ENCODE assay signal across 12 mouse cellular contexts in genomic region chr3:82111986-82112385, GRCm38 (mm10). TPM values are rescaled to one million over a fixed set of nuclear protein-coding genes. Genes with fewer than 3 reads are reported as not detected.
DNase-seq lines count a peak whose midpoint lies in the region; ATAC-seq and TF ChIP-seq lines count a peak whose summit lies in the region.
"Had no signal": no experiment of that assay in that cellular context is flagged by ENCODE, and none has a peak within 500 bp of the region (broad histone marks: within the 10 kb centered on the region; RNA-seq: fewer than 3 reads in every experiment).

No protein-coding gene starts in this region.

- no peaks in the 10 kb centered on the region; the same call in 1 of the 2 replicates for H3K4me1 ChIP-seq in liver, adult 2 months (ENCODE audit: control insufficient read depth, insufficient read depth, low read length)
- H3K4me1 ChIP-seq in liver, embryonic 12.5 days: 0 out of 2 replicates have a peak, but pooled peaks cover 13% of the 10 kb centered on the region
- no peaks in the 10 kb centered on the region; the same call in 1 of the 2 replicates for H3K4me1 ChIP-seq in olfactory bulb, adult 2 months (ENCODE audit: control insufficient read depth, insufficient read depth, low read length)
- H3K4me1 ChIP-seq in hindbrain, embryonic 16.5 days (ENCODE audit: control insufficient read depth, insufficient read depth, low read depth, low read length): no peaks in the 10 kb centered on the region
- no peaks in the 10 kb centered on the region for H3K4me1 ChIP-seq in hindbrain, embryonic 14.5 days (replicated peaks; ENCODE audit: control insufficient read depth, insufficient read depth, low read length)
- H3K4me1 ChIP-seq: forebrain, embryonic 13.5 days had no signal

- H3K79me2 ChIP-seq in liver, adult 2 months (ENCODE audit: control insufficient read depth, insufficient read depth, low read length): no peaks in the 10 kb centered on the region

- H3K4me3 ChIP-seq in liver, adult 2 months (ENCODE audit: insufficient read depth, low read depth, low read length): no peak overlapping the region
- H3K4me3 ChIP-seq in liver, embryonic 12.5 days: no peak overlapping the region
- no peak overlapping the region for H3K4me3 ChIP-seq in olfactory bulb, adult 2 months (ENCODE audit: insufficient read depth, low read depth, low read length)
- no peak overlapping the region for H3K4me3 ChIP-seq in hindbrain, embryonic 16.5 days (ENCODE audit: low read length)
- no peak overlapping the region for H3K4me3 ChIP-seq in hindbrain, embryonic 14.5 days (replicated peaks; ENCODE audit: low read length)
- H3K4me3 ChIP-seq: forebrain, embryonic 13.5 days had no signal

- WGBS in liver, adult 2 months: 27% methylated on average over 3 of the region's 3 CpGs
- WGBS in liver, embryonic 12.5 days (ENCODE audit: insufficient replicate concordance): 46% methylated on average over 3 of the region's 3 CpGs
- WGBS in olfactory bulb, adult 2 months: 42% methylated on average over 3 of the region's 3 CpGs
- 73% methylated on average over 3 of the region's 3 CpGs for WGBS in hindbrain, embryonic 16.5 days
- WGBS in hindbrain, embryonic 14.5 days: 68% methylated on average over 3 of the region's 3 CpGs

- no peak for TF ChIP-seq CTCF in liver, adult 2 months (IDR thresholded peaks at IDR 0.05; ENCODE audit: low read depth, low read length)
- TF ChIP-seq CTCF in olfactory bulb, adult 2 months (IDR thresholded peaks at IDR 0.05; ENCODE audit: insufficient read depth, low read depth, low read length): no peak

- H3K36me3 ChIP-seq in liver, adult 2 months (ENCODE audit: control insufficient read depth, insufficient read depth, low read length): no peaks in the 10 kb centered on the region
- no peaks in the 10 kb centered on the region for H3K36me3 ChIP-seq in liver, embryonic 12.5 days
- no peaks in the 10 kb centered on the region for H3K36me3 ChIP-seq in hindbrain, embryonic 16.5 days (ENCODE audit: control insufficient read depth, insufficient read depth, low read length)
- H3K36me3 ChIP-seq in hindbrain, embryonic 14.5 days (replicated peaks; ENCODE audit: control insufficient read depth, insufficient read depth): no peaks in the 10 kb centered on the region

- TF ChIP-seq POLR2A in liver, adult 2 months (IDR thresholded peaks at IDR 0.05; ENCODE audit: extremely low read depth, insufficient read depth, low read length): no peak
- no peak for TF ChIP-seq POLR2A in olfactory bulb, adult 2 months (IDR thresholded peaks at IDR 0.05; ENCODE audit: insufficient read depth, low read depth, low read length)

- H3K27ac ChIP-seq in liver, adult 2 months (replicated peaks; ENCODE audit: insufficient read depth, low read depth, low read length): peak overlapping the region; percentile 31; the same call in 1 of the 2 replicates
- no peak overlapping the region; the same call in 1 of the 2 replicates for H3K27ac ChIP-seq in liver, embryonic 12.5 days
- H3K27ac ChIP-seq in olfactory bulb, adult 2 months (ENCODE audit: insufficient read depth, low read depth, low read length): peak overlapping the region; percentile 44; the same call in 1 of the 2 replicates
- no peak overlapping the region for H3K27ac ChIP-seq in hindbrain, embryonic 16.5 days (ENCODE audit: low read depth, low read length)
- H3K27ac ChIP-seq in hindbrain, embryonic 14.5 days: no peak overlapping the region
- H3K27ac ChIP-seq: forebrain, embryonic 13.5 days had no signal

- H3K9ac ChIP-seq in liver, adult 2 months (ENCODE audit: low read depth, low read length): no peak overlapping the region
- H3K9ac ChIP-seq in liver, embryonic 12.5 days: no peak overlapping the region
- no peak overlapping the region for H3K9ac ChIP-seq in hindbrain, embryonic 16.5 days (ENCODE audit: low read depth, low read length)
- H3K9ac ChIP-seq in hindbrain, embryonic 14.5 days: no peak overlapping the region
- H3K9ac ChIP-seq: forebrain, embryonic 13.5 days had no signal

- peak; percentile 34 for DNase-seq in liver, adult 2 months (ENCODE audit: extremely low read depth, low read depth, low spot score)
- DNase-seq in heart, adult 18-20 months: peak; percentile 49 to 52
- DNase-seq in heart, postnatal 4 days: peak; percentile 43
- no peak for DNase-seq in left cerebral cortex, adult 11 months (ENCODE audit: low spot score)
- DNase-seq in hindbrain, embryonic 14.5 days (ENCODE audit: low spot score): no peak
- DNase-seq: retina, postnatal 1 day; thymus, adult 18-20 months had no signal

- ATAC-seq in liver, embryonic 12.5 days: no peak
- no peak for ATAC-seq in hindbrain, embryonic 16.5 days
- no peak for ATAC-seq in hindbrain, embryonic 14.5 days (ENCODE audit: low FRiP score)
- ATAC-seq: forebrain, embryonic 13.5 days had no signal

- H3K27me3 ChIP-seq in liver, adult 2 months (ENCODE audit: control insufficient read depth, insufficient read depth, low read length): no peaks in the 10 kb centered on the region
- no peaks in the 10 kb centered on the region for H3K27me3 ChIP-seq in liver, embryonic 12.5 days (replicated peaks)
- no peaks in the 10 kb centered on the region for H3K27me3 ChIP-seq in hindbrain, embryonic 16.5 days (replicated peaks; ENCODE audit: control insufficient read depth, insufficient read depth, low read length)
- H3K27me3 ChIP-seq in hindbrain, embryonic 14.5 days (ENCODE audit: control insufficient read depth, insufficient read depth, low read length): no peaks in the 10 kb centered on the region
- H3K27me3 ChIP-seq: forebrain, embryonic 13.5 days had no signal

- H3K4me2 ChIP-seq in liver, embryonic 12.5 days: no peak overlapping the region
- H3K4me2 ChIP-seq in hindbrain, embryonic 16.5 days (ENCODE audit: low read length): no peak overlapping the region
- H3K4me2 ChIP-seq in hindbrain, embryonic 14.5 days (replicated peaks): no peak overlapping the region
- H3K4me2 ChIP-seq: forebrain, embryonic 13.5 days had no signal

- H3K9me3 ChIP-seq in liver, embryonic 12.5 days (replicated peaks): no peaks in the 10 kb centered on the region
- no peaks in the 10 kb centered on the region for H3K9me3 ChIP-seq in hindbrain, embryonic 16.5 days (ENCODE audit: control insufficient read depth, low read length)
- H3K9me3 ChIP-seq in hindbrain, embryonic 14.5 days (ENCODE audit: control insufficient read depth, low read length): no peaks in the 10 kb centered on the region
- H3K9me3 ChIP-seq: forebrain, embryonic 13.5 days had no signal

RNA-seq across cellular contexts. Expression of gene Gucy1a1, which starts 33.6 kb away (rescaled TPM):
- 4.6 and 5.9 TPM in 2 replicates for total RNA-seq in liver, adult 2 months (2014; rRNA removed)
- 1.4 and 2.7 TPM in 2 replicates for polyA plus RNA-seq in liver, adult 2 months (2012; rRNA removed)
- polyA plus RNA-seq in liver, embryonic 12.5 days (2016; fragmentation: Nextera tagmentation; extraction: Ambion mirVana): 9.8 TPM in 2 replicates
- 10 to 100 TPM; 15.0 to 16.4 TPM for total RNA-seq in heart, adult 18-20 months (2021)
- total RNA-seq in heart, postnatal 4 days (2021): 10 to 100 TPM; 39.6 to 39.7 TPM
- not detected in 2 replicates for polyA plus RNA-seq in olfactory bulb, adult 2 months (2012; ENCODE audit: insufficient read depth, insufficient read length, low replicate concordance, missing spikeins)
- polyA plus RNA-seq in hindbrain, embryonic 16.5 days (2015; fragmentation: Nextera tagmentation; extraction: Ambion mirVana): 29.3 and 30.0 TPM in 2 replicates
- polyA plus RNA-seq in hindbrain, embryonic 14.5 days (2014; fragmentation: Nextera tagmentation; extraction: Ambion mirVana): 21.9 and 27.8 TPM in 2 replicates
- total RNA-seq: granulocyte monocyte progenitor cell, adult 5-6 weeks had no signal

RNA-seq across cellular contexts. Expression of gene Gucy1b1, which starts 37.5 kb away (rescaled TPM):
- total RNA-seq in liver, adult 2 months (2014; rRNA removed): 6.7 and 7.3 TPM in 2 replicates
- 1.9 and 3.0 TPM in 2 replicates for polyA plus RNA-seq in liver, adult 2 months (2012; rRNA removed)
- 14.1 and 14.7 TPM in 2 replicates for polyA plus RNA-seq in liver, embryonic 12.5 days (2016; fragmentation: Nextera tagmentation; extraction: Ambion mirVana)
- 10 to 100 TPM; 10.3 to 12.0 TPM for total RNA-seq in heart, adult 18-20 months (2021)
- 10 to 100 TPM; 24.1 to 24.7 TPM for total RNA-seq in heart, postnatal 4 days (2021)
- 158 TPM in 1 of 2 replicates, not detected in the other for polyA plus RNA-seq in olfactory bulb, adult 2 months (2012; ENCODE audit: insufficient read depth, insufficient read length, low replicate concordance, missing spikeins)
- polyA plus RNA-seq in hindbrain, embryonic 16.5 days (2015; fragmentation: Nextera tagmentation; extraction: Ambion mirVana): 63.0 and 74.0 TPM in 2 replicates
- polyA plus RNA-seq in hindbrain, embryonic 14.5 days (2014; fragmentation: Nextera tagmentation; extraction: Ambion mirVana): 51.7 and 66.4 TPM in 2 replicates
- total RNA-seq: granulocyte monocyte progenitor cell, adult 5-6 weeks had no signal

Comparison
In these comparisons a context has a peak if more than half of its experiments do, and no peak if none do; other contexts are left out.
1. H3K27ac ChIP-seq: peak in liver, adult 2 months (single experiment) and olfactory bulb, adult 2 months (single experiment); none in liver, embryonic 12.5 days (single experiment), hindbrain, embryonic 16.5 days (single experiment) and hindbrain, embryonic 14.5 days (single experiment).
2. DNase-seq: peak in liver, adult 2 months (single experiment), heart, adult 18-20 months (2 of 2) and heart, postnatal 4 days (single experiment); none in left cerebral cortex, adult 11 months (single experiment) and hindbrain, embryonic 14.5 days (single experiment).